Comparison of ENCODE assay signal across 8 mouse cellular contexts in the genomic region with DNA sequence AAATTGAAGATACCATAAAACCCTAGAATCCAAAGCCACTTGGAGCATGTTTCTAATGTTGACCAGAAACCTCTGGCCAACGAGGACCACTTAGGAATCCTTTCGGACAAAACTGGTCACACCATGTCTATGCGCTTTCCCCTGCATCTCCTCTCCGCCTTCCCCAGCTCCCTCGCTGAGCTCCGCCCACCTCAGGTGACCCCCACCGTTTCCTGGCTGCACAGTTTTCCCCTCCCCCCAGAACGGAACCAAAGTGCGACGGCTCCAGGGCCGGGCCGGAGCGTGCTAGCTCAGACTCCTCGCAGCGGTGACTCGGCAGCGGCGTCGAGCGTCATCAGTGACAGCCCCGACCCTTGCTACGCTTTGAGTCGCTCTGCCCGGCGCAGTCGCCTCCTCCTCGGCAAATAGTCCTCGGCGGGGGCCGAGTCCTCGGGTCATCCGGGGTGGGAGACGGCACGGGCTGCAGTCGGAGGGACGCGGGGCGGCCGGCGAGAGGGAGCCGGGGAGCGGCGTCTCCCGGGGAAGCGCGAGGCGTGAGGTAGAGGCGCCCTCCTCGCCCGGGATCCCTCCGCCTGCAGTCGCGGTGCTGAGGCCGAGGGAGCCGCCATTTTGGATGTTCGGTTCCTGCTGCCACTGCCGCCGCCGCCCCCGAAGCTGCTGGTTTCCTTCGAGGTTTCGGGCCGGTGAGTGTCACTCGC. TPM values are rescaled to one million over a fixed set of nuclear protein-coding genes. Genes with fewer than 3 reads are reported as not detected.
A peak's percentile ranks its signal among the peaks of the same experiment; 100 is the strongest.
DNase-seq lines count a peak whose midpoint lies in the region; ATAC-seq lines count a peak whose summit lies in the region.

A gene (plus strand): TSS at position 275 of the 698 bp plus-strand sequence.

- peak; percentile 93 for ATAC-seq in megakaryocyte progenitor cell, adult 5-6 weeks (replicated peaks; ENCODE audit: poor library complexity)

- peak; percentile 97 for DNase-seq in adipocyte (ENCODE audit: low spot score)
- DNase-seq in embryo, embryonic 10 days (ENCODE audit: low spot score), result peak; percentile 99
- peak; percentile 93 for DNase-seq in gastrocnemius, postnatal 10 days
- DNase-seq in induced T-regulatory cell, adult 2 months (ENCODE audit: low read depth), result peak; percentile 99
- peak; percentile 92 to 97 for DNase-seq in left cerebral cortex, adult 9 months (ENCODE audit: low spot score in 2 of 2)
- DNase-seq in right cerebral cortex, postnatal 14 days, result peak; percentile 98
- peak; percentile 91 to 96 for DNase-seq in urinary bladder, postnatal 36 days (ENCODE audit: low spot score in 2 of 2)

RNA-seq across cellular contexts. Expression of the gene that starts here (rescaled TPM):
- 10 to 100 TPM; 34.8 to 42.5 TPM for total RNA-seq in gastrocnemius, postnatal 10 days (2021)
- total RNA-seq in megakaryocyte progenitor cell, adult 5-6 weeks (2015), result 87.8 and 95.1 TPM in 2 replicates
- total RNA-seq in megakaryocyte progenitor cell, adult 5-6 weeks (2017), result 61.5 and 67.1 TPM in 2 replicates

Comparison
In these comparisons a context has a peak if more than half of its experiments do, and no peak if none do; other contexts are left out.
1. Peak in every context shown above with its lines: DNase-seq and ATAC-seq.